Mouse (Mus musculus) adrenal gland, adult (tissue): ENCODE measurements around the gene Ctrc.
A peak's percentile ranks its signal among the peaks of the same experiment; 100 is the strongest.
"Not testable (repeated sequence)": the region's sequence is repeated elsewhere in the genome, so short reads cannot be mapped to it uniquely, and the experiment has no call there.

ENCODE experiments used
- DNase-seq, 2 experiments: peaks; one replicate each; pipeline ENCODE4 v3.0.0; 2022 to 2023; ENCODE audit warnings: low spot score in 1 of 2; ENCODE audit not compliant: inconsistent age in 2 of 2

Gene Ctrc

GRCm38 (mm10) chr4:141789564-141790218 lies 56.5 kb downstream of the Ctrc start:
- no peak for DNase-seq

GRCm38 (mm10) chr4:141787462-141787861 lies 58.7 kb downstream of the Ctrc start:
- peak in 1 of 2 experiments; percentile 67 for DNase-seq

GRCm38 (mm10) chr4:141787046-141787445 lies 59.1 kb downstream of the Ctrc start:
- peak in 1 of 2 experiments; percentile 67 for DNase-seq

GRCm38 (mm10) chr4:141786141-141786540 lies 60.0 kb downstream of the Ctrc start:
- no peak for DNase-seq

GRCm38 (mm10) chr4:141784835-141785234 lies 61.3 kb downstream of the Ctrc start:
- DNase-seq: no peak

- peak; percentile 83 to 93 for DNase-seq
Measured at GRCm38 (mm10) chr4:141781201-141781985, 64.8 kb downstream of the Ctrc start.

- no peak for DNase-seq
Measured at GRCm38 (mm10) chr4:141779828-141780227, 66.3 kb downstream of the Ctrc start.

GRCm38 (mm10) chr4:141773019-141773418 lies 73.1 kb downstream of the Ctrc start:
- not testable (repeated sequence) for DNase-seq

- no peak for DNase-seq
Measured at GRCm38 (mm10) chr4:141771823-141772222, 74.3 kb downstream of the Ctrc start.

- no peak for DNase-seq
Measured at GRCm38 (mm10) chr4:141769501-141770160, 76.5 kb downstream of the Ctrc start.

- no peak for DNase-seq
Measured at GRCm38 (mm10) chr4:141767353-141768036, 78.7 kb downstream of the Ctrc start.

- DNase-seq: no peak
Measured at GRCm38 (mm10) chr4:141766668-141767352, 79.3 kb downstream of the Ctrc start.

GRCm38 (mm10) chr4:141766316-141766667 lies 79.9 kb downstream of the Ctrc start:
- no peak for DNase-seq

GRCm38 (mm10) chr4:141765008-141765407 lies 81.2 kb downstream of the Ctrc start:
- no peak for DNase-seq
